Mouse (Mus musculus) heart, postnatal 0 days (tissue): ENCODE data around the gene Ptgr1. TPM values are rescaled to one million over a fixed set of nuclear protein-coding genes. Genes with fewer than 3 reads are reported as not detected.

Experiments used
- ATAC-seq: fragments of 200-750 bp; cut with Nextera tagmentation; 2 replicates; pipeline ENCODE4 v1.8.0; 2017; ENCODE audit warnings: low read depth, moderate number of reproducible peaks, moderate library complexity; ENCODE audit not compliant: insufficient read depth
- DNase-seq: peaks from one replicate; pipeline ENCODE4 v3.0.0-alpha.2; 2016; ENCODE audit warnings: low spot score
- H3K27ac ChIP-seq: fragments of 300-500 bp; sonication (generic); 2 replicates; pipeline ENCODE4 v1.5.1; 2014; ENCODE audit warnings: low read depth, mild to moderate bottlenecking
- H3K27me3 ChIP-seq: fragments of 300-500 bp; sonication (generic); 2 replicates; pipeline ENCODE4 v1.6.1; 2014; ENCODE audit warnings: low read length, mixed read lengths; ENCODE audit not compliant: control insufficient read depth, insufficient read depth
- H3K36me3 ChIP-seq: fragments of 300-500 bp; sonication (generic); replicated peaks from 2 replicates; pipeline ENCODE4 v1.6.1; 2014; ENCODE audit warnings: low read length, mixed read lengths; ENCODE audit not compliant: control insufficient read depth, insufficient read depth
- H3K4me1 ChIP-seq: fragments of 300-500 bp; sonication (generic); 2 replicates; pipeline ENCODE4 v1.6.1; 2014; ENCODE audit warnings: antibody characterized with exemption; ENCODE audit not compliant: control insufficient read depth, insufficient read depth
- H3K4me2 ChIP-seq: fragments of 300-500 bp; sonication (generic); 2 replicates; pipeline ENCODE4 v1.6.1; 2014; ENCODE audit warnings: low read depth, mild to moderate bottlenecking, low read length, moderate library complexity
- H3K4me3 ChIP-seq: fragments of 300-500 bp; sonication (generic); 2 replicates; pipeline ENCODE4 v1.5.1; 2014; ENCODE audit warnings: low read depth, low read length
- H3K9ac ChIP-seq: fragments of 300-500 bp; sonication (generic); replicated peaks from 2 replicates; pipeline ENCODE4 v1.6.1; 2014; ENCODE audit warnings: low read depth, low read length, mixed read lengths
- H3K9me3 ChIP-seq: fragments of 300-500 bp; sonication (generic); replicated peaks from 2 replicates; pipeline ENCODE4 v1.6.1; 2016; ENCODE audit warnings: low read length; ENCODE audit not compliant: control insufficient read depth
- CTCF ChIP-seq: IDR thresholded peaks from 2 replicates; pipeline ENCODE4 v1.5.1; 2016; ENCODE audit warnings: antibody characterized with exemption, control low read depth, low read depth
- EP300 ChIP-seq: IDR thresholded peaks from 2 replicates; pipeline ENCODE4 v1.6.1; 2016; ENCODE audit warnings: antibody characterized with exemption, low read depth
- WGBS: fragments of 180-500 bp; shearing (Covaris S2); extraction: QIAGEN DNeasy Blood & Tissue Kit; methylation state at CpG from one replicate; pipeline ENCODE4 v1.1.7; 2014; 5-methylcytosine and 5-hydroxymethylcytosine counted together
- polyA plus RNA-seq: library from polyadenylated mRNA; unstranded; fragments of >200 nt; fragmentation: Nextera tagmentation; extraction: Ambion mirVana; gene quantifications from 2 replicates; pipeline ENCODE4 v1.2.1, GENCODE M21; 2015
- total RNA-seq: library from RNA; depleted of rRNA; stranded (reverse); fragments of >200 nt; gene quantifications from 2 replicates; pipeline ENCODE4 v1.2.3, GENCODE M21; 2014; ENCODE audit warnings: low replicate concordance

Ptgr1 gene
- total and polyA plus RNA-seq, 2 experiments from 2014 or later, result 6.9 to 8.6 TPM

- Histone ChIP-seq H3K36me3 (peaks cover 20% of the 10 kb centered on the region), H3K9ac (no peak overlapping the region), H3K4me3 (no peak overlapping the region), H3K9me3 (no peaks in the 10 kb centered on the region), H3K27ac (no peak overlapping the region), H3K27me3 (no peaks in the 10 kb centered on the region), H3K4me2 (no peak overlapping the region), H3K4me1 (peaks cover 12% of the 10 kb centered on the region)
- no peak for TF ChIP-seq CTCF
- TF ChIP-seq EP300, result no peak
- 79% methylated on average over 3 of the region's 3 CpGs for WGBS
- DNase-seq (no peak), ATAC-seq (no peak)
These were observed 28.3 kb upstream of the Ptgr1 start for GRCm38 (mm10) chr4:59015181-59015580.

GRCm38 (mm10) chr4:59011446-59011845 is 24.5 kb upstream of the Ptgr1 start:
- Histone ChIP-seq H3K27me3 (no peaks in the 10 kb centered on the region), H3K27ac (no peak overlapping the region)
- ATAC-seq, result no peak

GRCm38 (mm10) chr4:59009696-59010095 is 22.8 kb upstream of the Ptgr1 start:
- no peaks in the 10 kb centered on the region for H3K36me3 ChIP-seq
- ATAC-seq (no peak), DNase-seq (no peak)
- no peak overlapping the region for H3K4me3 ChIP-seq
- 75% methylated on average over 4 of the region's 4 CpGs for WGBS
- TF ChIP-seq EP300, result no peak
- no peak for TF ChIP-seq CTCF
- H3K27ac ChIP-seq, result no peak overlapping the region
- no peaks in the 10 kb centered on the region for H3K9me3 ChIP-seq
- H3K4me2 ChIP-seq, result no peak overlapping the region
- H3K9ac ChIP-seq, result no peak overlapping the region; the same call in 1 of the 2 replicates
- H3K27me3 ChIP-seq, result no peaks in the 10 kb centered on the region
- H3K4me1 ChIP-seq, result peaks cover 34% of the 10 kb centered on the region

More at GRCm38 (mm10) chr4:59011446-59011845, 24.5 kb upstream of the Ptgr1 start:
- Histone ChIP-seq H3K4me2 (no peak overlapping the region), H3K36me3 (no peaks in the 10 kb centered on the region), H3K9ac (no peak overlapping the region), H3K9me3 (no peaks in the 10 kb centered on the region), H3K4me1 (peaks cover 17% of the 10 kb centered on the region), H3K4me3 (no peak overlapping the region)
- TF ChIP-seq CTCF (no peak), EP300 (no peak)
- WGBS, result 22% methylated on average over 3 of the region's 3 CpGs
- DNase-seq, result no peak

GRCm38 (mm10) chr4:59009186-59009585 is 22.3 kb upstream of the Ptgr1 start:
- TF ChIP-seq EP300, result no peak
- no peak for TF ChIP-seq CTCF
- Histone ChIP-seq H3K9me3 (no peaks in the 10 kb centered on the region), H3K27me3 (no peaks in the 10 kb centered on the region), H3K36me3 (no peaks in the 10 kb centered on the region), H3K9ac (no peak overlapping the region; the same call in 1 of the 2 replicates), H3K27ac (no peak overlapping the region), H3K4me2 (no peak overlapping the region), H3K4me1 (peaks cover 39% of the 10 kb centered on the region), H3K4me3 (no peak overlapping the region)
- DNase-seq (no peak), ATAC-seq (no peak)
- 89% methylated on average over 7 of the region's 7 CpGs for WGBS

GRCm38 (mm10) chr4:59007974-59008373 is 21.1 kb upstream of the Ptgr1 start:
- H3K9ac ChIP-seq, result no peak overlapping the region
- TF ChIP-seq EP300 (no peak), CTCF (no peak)
- no peaks in the 10 kb centered on the region for H3K36me3 ChIP-seq
- no peak for DNase-seq
- ATAC-seq, result no peak
- H3K27ac ChIP-seq, result no peak overlapping the region
- peaks cover 40% of the 10 kb centered on the region for H3K4me1 ChIP-seq
- 79% methylated on average over 5 of the region's 5 CpGs for WGBS
- H3K27me3 ChIP-seq, result no peaks in the 10 kb centered on the region
- no peak overlapping the region for H3K4me3 ChIP-seq
- H3K4me2 ChIP-seq, result no peak overlapping the region
- H3K9me3 ChIP-seq, result no peaks in the 10 kb centered on the region

- ATAC-seq, result no peak
- WGBS, result 76% methylated on average over 6 of the region's 6 CpGs
- no peak overlapping the region for H3K27ac ChIP-seq
- peaks cover 40% of the 10 kb centered on the region for H3K4me1 ChIP-seq
- DNase-seq, result no peak
- no peaks in the 10 kb centered on the region for H3K9me3 ChIP-seq
- H3K4me3 ChIP-seq, result no peak overlapping the region
- H3K36me3 ChIP-seq, result no peaks in the 10 kb centered on the region
- TF ChIP-seq EP300 (no peak), CTCF (no peak)
- H3K27me3 ChIP-seq, result no peaks in the 10 kb centered on the region
- H3K9ac ChIP-seq, result no peak overlapping the region
- no peak overlapping the region for H3K4me2 ChIP-seq
These were observed 20.1 kb upstream of the Ptgr1 start for GRCm38 (mm10) chr4:59007016-59007415.
